Mouse (Mus musculus): Measurements from ENCODE around the gene Capn11. TPM values are rescaled to one million over a fixed set of nuclear protein-coding genes. Genes with fewer than 3 reads are reported as not detected.
A peak's percentile ranks its signal among the peaks of the same experiment; 100 is the strongest.

The Capn11 gene
- polyA plus RNA-seq, 1 experiment from 2014 or later = not detected

GRCm38 (mm10) chr17:45686716-45687115 lies 27.6 kb upstream of the Capn11 start, which contains the start of gene Tmem63b:
Gene Tmem63b, minus strand, starts transcription at chr17:45686905.
- H3K27me3 ChIP-seq (ENCODE audit: control insufficient read depth, insufficient read depth, low read length) = no peaks in the 10 kb centered on the region
- peaks cover 18% of the 10 kb centered on the region for H3K4me1 ChIP-seq (ENCODE audit: control insufficient read depth, insufficient read depth, low read length)
- peak within 1 kb of the TSS; percentile 95 for H3K4me3 ChIP-seq (ENCODE audit: low read depth, low read length)
- WGBS = 2% methylated on average over 12 of the region's 12 CpGs
- no peaks in the 10 kb centered on the region for H3K36me3 ChIP-seq (ENCODE audit: control insufficient read depth, insufficient read depth, low read length)
- H3K27ac ChIP-seq (ENCODE audit: low read length) = peak within 1 kb of the TSS; percentile 88
- no peaks in the 10 kb centered on the region for H3K9me3 ChIP-seq (ENCODE audit: control insufficient read depth, low read depth, low read length)
- peak within 1 kb of the TSS; percentile 89 for H3K9ac ChIP-seq (replicated peaks; ENCODE audit: low read depth, low read length)
- ATAC-seq (ENCODE audit: insufficient number of reproducible peaks, insufficient read depth, low FRiP score, low read depth) = no peak
- peak within 1 kb of the TSS; percentile 90 for H3K4me2 ChIP-seq (replicated peaks; ENCODE audit: low read depth, low read length)

- H3K36me3 ChIP-seq (ENCODE audit: control insufficient read depth, insufficient read depth, low read length) = no peaks in the 10 kb centered on the region
- H3K9me3 ChIP-seq (ENCODE audit: control insufficient read depth, low read depth, low read length) = no peaks in the 10 kb centered on the region
- under 1% methylated on average over 36 of the region's 50 CpGs for WGBS
- H3K9ac ChIP-seq (replicated peaks; ENCODE audit: low read depth, low read length) = peak within 1 kb of the TSS; percentile 89
- peak within 1 kb of the TSS; percentile 88 for H3K27ac ChIP-seq (ENCODE audit: low read length)
- ATAC-seq (ENCODE audit: insufficient number of reproducible peaks, insufficient read depth, low FRiP score, low read depth) = peak; percentile 85
- H3K27me3 ChIP-seq (ENCODE audit: control insufficient read depth, insufficient read depth, low read length) = no peaks in the 10 kb centered on the region
- peak within 1 kb of the TSS; percentile 90 for H3K4me2 ChIP-seq (replicated peaks; ENCODE audit: low read depth, low read length)
- peaks cover 18% of the 10 kb centered on the region for H3K4me1 ChIP-seq (ENCODE audit: control insufficient read depth, insufficient read depth, low read length)
- H3K4me3 ChIP-seq (ENCODE audit: low read depth, low read length) = peak within 1 kb of the TSS; percentile 95
Measured at GRCm38 (mm10) chr17:45686093-45686619, 27.0 kb upstream of the Capn11 start, which contains the start of gene Mrpl14. Gene Mrpl14, plus strand, starts transcription at chr17:45686322.

- no peaks in the 10 kb centered on the region for H3K27me3 ChIP-seq (ENCODE audit: control insufficient read depth, insufficient read depth, low read length)
- peak overlapping the region; percentile 90 for H3K4me2 ChIP-seq (replicated peaks; ENCODE audit: low read depth, low read length)
- H3K9me3 ChIP-seq (ENCODE audit: control insufficient read depth, low read depth, low read length) = no peaks in the 10 kb centered on the region
- H3K4me1 ChIP-seq (ENCODE audit: control insufficient read depth, insufficient read depth, low read length) = peaks cover 23% of the 10 kb centered on the region
- peak overlapping the region; percentile 58 for H3K27ac ChIP-seq (ENCODE audit: low read length)
- H3K9ac ChIP-seq (replicated peaks; ENCODE audit: low read depth, low read length) = peak overlapping the region; percentile 89
- WGBS = under 1% methylated on average over 58 of the region's 58 CpGs
- no peaks in the 10 kb centered on the region for H3K36me3 ChIP-seq (ENCODE audit: control insufficient read depth, insufficient read depth, low read length)
- peak overlapping the region; percentile 95 for H3K4me3 ChIP-seq (ENCODE audit: low read depth, low read length)
- ATAC-seq (ENCODE audit: insufficient number of reproducible peaks, insufficient read depth, low FRiP score, low read depth) = peak; percentile 44
Measured at GRCm38 (mm10) chr17:45685171-45686092, 26.3 kb upstream of the Capn11 start.

GRCm38 (mm10) chr17:45684667-45685131 lies 25.6 kb upstream of the Capn11 start:
- no peak for ATAC-seq (ENCODE audit: insufficient number of reproducible peaks, insufficient read depth, low FRiP score, low read depth)
- 25% methylated on average over 14 of the region's 14 CpGs for WGBS
- H3K4me3 ChIP-seq (ENCODE audit: low read depth, low read length) = peak overlapping the region; percentile 95

GRCm38 (mm10) chr17:45682843-45683242 lies 23.7 kb upstream of the Capn11 start:
- no peak overlapping the region for H3K4me3 ChIP-seq (ENCODE audit: low read depth, low read length)
- no peak overlapping the region for H3K4me2 ChIP-seq (replicated peaks; ENCODE audit: low read depth, low read length)
- H3K9ac ChIP-seq (replicated peaks; ENCODE audit: low read depth, low read length) = no peak overlapping the region
- H3K36me3 ChIP-seq (ENCODE audit: control insufficient read depth, insufficient read depth, low read length) = peaks cover 5% of the 10 kb centered on the region; the same call in 1 of the 2 replicates
- WGBS = 82% methylated on average over 4 of the region's 4 CpGs
- H3K27ac ChIP-seq (ENCODE audit: low read length) = no peak overlapping the region
- H3K27me3 ChIP-seq (ENCODE audit: control insufficient read depth, insufficient read depth, low read length) = no peaks in the 10 kb centered on the region
- peaks cover 19% of the 10 kb centered on the region for H3K4me1 ChIP-seq (ENCODE audit: control insufficient read depth, insufficient read depth, low read length)
- ATAC-seq (ENCODE audit: insufficient number of reproducible peaks, insufficient read depth, low FRiP score, low read depth) = no peak
- no peaks in the 10 kb centered on the region for H3K9me3 ChIP-seq (ENCODE audit: control insufficient read depth, low read depth, low read length)

More at GRCm38 (mm10) chr17:45684667-45685131, 25.6 kb upstream of the Capn11 start:
- Histone ChIP-seq H3K9me3 (ENCODE audit: control insufficient read depth, low read depth, low read length) (no peaks in the 10 kb centered on the region), H3K27me3 (ENCODE audit: control insufficient read depth, insufficient read depth, low read length) (no peaks in the 10 kb centered on the region), H3K36me3 (ENCODE audit: control insufficient read depth, insufficient read depth, low read length) (no peaks in the 10 kb centered on the region), H3K4me1 (ENCODE audit: control insufficient read depth, insufficient read depth, low read length) (peaks cover 23% of the 10 kb centered on the region), H3K4me2 (replicated peaks; ENCODE audit: low read depth, low read length) (peak overlapping the region; percentile 90), H3K27ac (ENCODE audit: low read length) (peak overlapping the region; percentile 58), H3K9ac (replicated peaks; ENCODE audit: low read depth, low read length) (peak overlapping the region; percentile 89)

- Histone ChIP-seq H3K36me3 (ENCODE audit: control insufficient read depth, insufficient read depth, low read length) (peaks cover 7% of the 10 kb centered on the region; the same call in 1 of the 2 replicates), H3K4me1 (ENCODE audit: control insufficient read depth, insufficient read depth, low read length) (peaks cover 10% of the 10 kb centered on the region; the same call in 1 of the 2 replicates), H3K27ac (ENCODE audit: low read length) (no peak overlapping the region), H3K4me3 (ENCODE audit: low read depth, low read length) (no peak overlapping the region), H3K27me3 (ENCODE audit: control insufficient read depth, insufficient read depth, low read length) (no peaks in the 10 kb centered on the region), H3K9ac (replicated peaks; ENCODE audit: low read depth, low read length) (no peak overlapping the region), H3K9me3 (ENCODE audit: control insufficient read depth, low read depth, low read length) (no peaks in the 10 kb centered on the region), H3K4me2 (replicated peaks; ENCODE audit: low read depth, low read length) (no peak overlapping the region)
- WGBS = 98% methylated on average over 1 of the region's 1 CpGs
- no peak for ATAC-seq (ENCODE audit: insufficient number of reproducible peaks, insufficient read depth, low FRiP score, low read depth)
Measured at GRCm38 (mm10) chr17:45681588-45681987, 22.5 kb upstream of the Capn11 start.

- Histone ChIP-seq H3K9me3 (ENCODE audit: control insufficient read depth, low read depth, low read length) (no peaks in the 10 kb centered on the region), H3K9ac (replicated peaks; ENCODE audit: low read depth, low read length) (peak overlapping the region; percentile 10; the same call in 1 of the 2 replicates), H3K27me3 (ENCODE audit: control insufficient read depth, insufficient read depth, low read length) (no peaks in the 10 kb centered on the region), H3K27ac (ENCODE audit: low read length) (peak overlapping the region; percentile 23; the same call in 1 of the 2 replicates), H3K4me1 (ENCODE audit: control insufficient read depth, insufficient read depth, low read length) (peaks cover 10% of the 10 kb centered on the region; the same call in 1 of the 2 replicates), H3K36me3 (ENCODE audit: control insufficient read depth, insufficient read depth, low read length) (peaks cover 10% of the 10 kb centered on the region; the same call in 1 of the 2 replicates), H3K4me3 (ENCODE audit: low read depth, low read length) (no peak overlapping the region), H3K4me2 (replicated peaks; ENCODE audit: low read depth, low read length) (no peak overlapping the region)
- 44% methylated on average over 8 of the region's 8 CpGs for WGBS
- ATAC-seq (ENCODE audit: insufficient number of reproducible peaks, insufficient read depth, low FRiP score, low read depth) = peak; percentile 57; the same call in 1 of the 2 replicates
Measured at GRCm38 (mm10) chr17:45680391-45680980, 21.4 kb upstream of the Capn11 start.

- WGBS = 31% methylated on average over 7 of the region's 7 CpGs
- Histone ChIP-seq H3K4me1 (ENCODE audit: control insufficient read depth, insufficient read depth, low read length) (0 out of 2 replicates have a peak, but pooled peaks cover 5% of the 10 kb centered on the region), H3K9ac (replicated peaks; ENCODE audit: low read depth, low read length) (no peak overlapping the region), H3K4me3 (ENCODE audit: low read depth, low read length) (no peak overlapping the region), H3K27me3 (ENCODE audit: control insufficient read depth, insufficient read depth, low read length) (no peaks in the 10 kb centered on the region), H3K9me3 (ENCODE audit: control insufficient read depth, low read depth, low read length) (no peaks in the 10 kb centered on the region), H3K4me2 (replicated peaks; ENCODE audit: low read depth, low read length) (no peak overlapping the region), H3K27ac (ENCODE audit: low read length) (no peak overlapping the region), H3K36me3 (ENCODE audit: control insufficient read depth, insufficient read depth, low read length) (peaks cover 24% of the 10 kb centered on the region)
- no peak for ATAC-seq (ENCODE audit: insufficient number of reproducible peaks, insufficient read depth, low FRiP score, low read depth)
Measured at GRCm38 (mm10) chr17:45678106-45678505, 19.0 kb upstream of the Capn11 start.

Data from stomach, embryonic 14.5 days (tissue).